Mouse (Mus musculus) midbrain, embryonic 10.5 days (tissue): ENCODE results near the gene H2-DMa. TPM values are rescaled to one million over a fixed set of nuclear protein-coding genes. Genes with fewer than 3 reads are reported as not detected.
A peak's percentile ranks its signal among the peaks of the same experiment; 100 is the strongest.

ENCODE experiments used
- DNase-seq: peaks from one replicate; pipeline ENCODE4 v3.0.0-alpha.2; 2017; ENCODE audit warnings: low spot score
- H3K27ac ChIP-seq: fragments of 300-500 bp; sonication (generic); replicated peaks from 2 replicates; pipeline ENCODE4 v1.5.1; 2016; ENCODE audit warnings: mild to moderate bottlenecking
- H3K27me3 ChIP-seq: fragments of 300-500 bp; sonication (generic); 2 replicates; pipeline ENCODE4 v1.6.1; 2016; ENCODE audit warnings: low read depth, mild to moderate bottlenecking; ENCODE audit not compliant: poor library complexity, severe bottlenecking
- H3K36me3 ChIP-seq: fragments of 300-500 bp; sonication (generic); 2 replicates; pipeline ENCODE4 v1.6.1; 2016; ENCODE audit warnings: mild to moderate bottlenecking, moderate library complexity
- H3K4me1 ChIP-seq: fragments of 300-500 bp; sonication (generic); 2 replicates; pipeline ENCODE4 v1.6.1; 2016
- H3K4me3 ChIP-seq: fragments of 300-500 bp; sonication (generic); 2 replicates; pipeline ENCODE4 v1.5.1; 2016; ENCODE audit warnings: mild to moderate bottlenecking, moderate library complexity
- H3K9me3 ChIP-seq: fragments of 300-500 bp; sonication (generic); replicated peaks from 2 replicates; pipeline ENCODE4 v1.6.1; 2016; ENCODE audit warnings: mild to moderate bottlenecking
- WGBS: fragments of 180-500 bp; shearing (Covaris S2); methylation state at CpG from one replicate; pipeline ENCODE4 v1.1.7; 2016; 5-methylcytosine and 5-hydroxymethylcytosine counted together
- polyA plus RNA-seq: library from polyadenylated mRNA; unstranded; fragments of >200 nt; fragmentation: Nextera tagmentation; extraction: Ambion mirVana; gene quantifications from 2 replicates; pipeline ENCODE4 v1.2.1, GENCODE M21; 2016

The H2-DMa gene
- polyA plus RNA-seq, 1 experiment from 2014 or later = 6.4 TPM

DNA sequence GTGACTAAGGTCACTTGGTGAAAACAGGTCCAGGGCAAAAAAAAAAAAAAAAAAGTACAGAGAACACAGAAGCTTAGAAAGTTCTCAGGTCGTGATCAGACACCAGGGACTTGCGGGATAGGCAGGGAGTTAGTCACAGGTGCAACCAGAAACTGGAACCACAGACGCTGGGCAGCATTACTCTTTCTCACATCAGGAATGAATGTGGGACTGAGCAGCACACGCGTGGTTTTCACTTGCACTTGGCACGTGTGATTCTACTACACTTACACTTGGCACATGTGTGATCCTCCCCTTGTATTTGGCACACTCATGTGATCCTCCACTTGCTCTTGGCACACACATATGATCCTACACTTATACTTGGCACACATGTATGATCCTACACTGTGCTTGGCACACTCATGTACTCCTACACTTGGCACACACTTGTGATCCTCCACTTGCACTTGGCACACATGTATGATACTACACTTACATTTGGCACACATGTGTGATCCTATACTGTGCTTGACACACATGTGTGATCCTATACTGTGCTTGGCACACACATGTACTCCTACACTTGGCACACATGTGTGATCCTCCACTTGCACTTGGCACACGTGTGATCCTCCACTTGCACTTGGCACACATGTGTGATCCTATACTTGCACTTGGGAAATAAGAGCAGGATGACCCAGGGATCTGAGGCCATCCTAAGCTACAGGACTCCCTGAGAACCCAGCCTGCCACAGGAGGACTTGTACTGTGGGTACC, 12.1 kb upstream of the H2-DMa start:
- Histone ChIP-seq H3K27ac (no peak overlapping the region), H3K9me3 (no peaks in the 10 kb centered on the region), H3K4me1 (peaks cover 3% of the 10 kb centered on the region; the same call in 1 of the 2 replicates), H3K27me3 (no peaks in the 10 kb centered on the region), H3K36me3 (peaks cover 46% of the 10 kb centered on the region), H3K4me3 (no peak overlapping the region)
- WGBS = 85% methylated on average over 7 of the region's 7 CpGs
- DNase-seq = no peak

DNA sequence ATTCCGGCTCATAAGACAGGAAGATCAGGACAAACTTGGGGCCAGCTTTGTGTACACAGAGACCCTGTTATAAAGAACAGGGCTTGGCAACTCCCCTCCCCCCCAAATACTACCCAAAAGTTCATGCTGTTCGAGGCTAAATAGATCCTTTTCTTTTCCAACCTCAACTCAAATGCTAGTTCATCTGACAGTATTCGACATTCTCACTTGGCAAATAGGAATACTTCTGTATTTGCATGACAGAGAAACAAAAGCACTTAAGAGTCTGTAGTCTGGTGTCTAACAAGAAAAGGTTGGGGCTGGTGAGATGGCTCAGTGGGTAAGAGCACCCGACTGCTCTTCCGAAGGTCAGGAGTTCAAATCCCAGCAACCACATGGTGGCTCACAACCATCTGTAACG, 10.9 kb upstream of the H2-DMa start:
- Histone ChIP-seq H3K27ac (no peak overlapping the region), H3K4me3 (no peak overlapping the region), H3K9me3 (no peaks in the 10 kb centered on the region), H3K4me1 (peaks cover 3% of the 10 kb centered on the region; the same call in 1 of the 2 replicates), H3K36me3 (peaks cover 57% of the 10 kb centered on the region), H3K27me3 (no peaks in the 10 kb centered on the region)
- no peak for DNase-seq
- 87% methylated on average over 5 of the region's 6 CpGs for WGBS

DNA sequence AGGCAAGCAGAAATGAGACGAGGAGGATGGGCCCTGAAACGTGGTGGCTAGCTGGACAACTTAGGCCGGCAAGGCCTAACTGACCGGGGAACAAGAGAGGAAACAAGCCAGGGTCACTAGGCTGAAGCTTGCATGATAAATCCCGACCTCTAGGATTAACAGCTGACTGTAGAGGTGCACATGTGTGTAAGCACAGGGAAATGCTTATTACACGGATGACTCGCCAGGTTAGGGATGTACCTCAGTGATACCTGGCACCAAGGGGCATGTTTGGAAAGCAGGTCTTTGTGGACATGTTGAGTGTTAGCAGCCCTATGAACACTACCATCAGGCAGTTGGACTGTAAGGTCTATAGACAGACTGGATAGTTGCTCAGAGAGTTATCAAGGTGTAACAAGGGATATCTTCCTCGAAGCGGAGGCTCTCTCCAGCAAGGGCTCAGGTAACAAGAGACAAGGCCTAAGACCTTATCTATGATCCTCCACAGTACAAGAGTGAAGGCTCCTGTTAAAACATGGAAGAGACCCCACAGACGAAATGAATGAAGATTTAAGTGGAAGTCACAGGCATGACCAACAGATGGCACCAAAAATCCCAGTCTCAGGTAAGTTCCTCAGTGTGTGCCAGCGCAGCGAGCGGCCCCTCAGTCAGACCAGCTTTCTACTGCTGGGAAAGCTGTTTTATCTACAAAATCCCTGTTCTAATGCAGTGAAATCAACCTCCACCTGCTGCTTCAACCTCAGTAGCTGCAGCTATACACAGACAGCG, 10.1 kb upstream of the H2-DMa start:
- 84% methylated on average over 14 of the region's 14 CpGs for WGBS
- Histone ChIP-seq H3K4me3 (no peak overlapping the region), H3K27me3 (no peaks in the 10 kb centered on the region), H3K9me3 (no peaks in the 10 kb centered on the region), H3K36me3 (peaks cover 65% of the 10 kb centered on the region), H3K27ac (no peak overlapping the region), H3K4me1 (peaks cover 3% of the 10 kb centered on the region; the same call in 1 of the 2 replicates)
- no peak for DNase-seq

DNA sequence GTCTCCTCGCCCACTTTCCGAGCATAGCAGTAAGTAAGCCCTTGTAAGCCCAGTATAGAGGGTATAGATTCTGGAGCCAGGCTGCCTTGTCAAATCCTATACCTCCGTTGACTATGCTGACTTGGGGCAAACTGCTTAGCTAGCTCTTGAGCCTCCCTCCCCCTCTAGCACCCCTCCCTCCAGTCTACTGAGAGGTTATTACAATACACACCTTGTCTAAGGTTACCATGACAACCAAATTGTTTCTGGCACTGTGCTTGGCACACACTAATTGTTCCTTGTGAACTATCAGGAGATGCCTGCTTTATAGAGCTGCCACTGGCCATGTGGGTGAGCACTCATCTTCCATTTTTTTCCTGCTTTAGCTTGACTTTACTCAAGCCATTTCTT, 9.5 kb upstream of the H2-DMa start:
- H3K4me3 ChIP-seq = no peak overlapping the region
- no peak for DNase-seq
- no peaks in the 10 kb centered on the region for H3K27me3 ChIP-seq
- no peaks in the 10 kb centered on the region for H3K9me3 ChIP-seq
- 80% methylated on average over 3 of the region's 3 CpGs for WGBS
- H3K27ac ChIP-seq = no peak overlapping the region
- H3K36me3 ChIP-seq = peaks cover 71% of the 10 kb centered on the region
- peaks cover 5% of the 10 kb centered on the region for H3K4me1 ChIP-seq

DNA sequence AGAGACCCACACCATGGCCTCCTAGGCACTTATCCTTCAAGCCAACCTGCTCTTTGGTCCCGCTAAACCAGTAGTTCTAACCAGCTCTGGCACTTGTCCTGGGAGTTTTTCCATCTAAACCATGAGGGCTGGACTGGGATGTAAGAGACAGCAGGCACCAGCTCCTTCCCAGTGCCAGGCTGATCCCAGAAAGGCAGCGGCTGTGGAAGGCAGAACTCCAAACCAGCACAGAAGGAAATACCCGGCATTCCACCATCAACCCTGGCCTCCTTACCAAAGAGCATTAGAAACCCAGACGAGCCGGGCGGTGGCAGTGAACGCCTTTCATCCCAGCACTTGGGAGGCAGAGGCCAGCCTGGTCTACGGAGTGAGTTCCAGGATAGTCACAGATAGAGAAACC, 9.0 kb upstream of the H2-DMa start:
- H3K4me3 ChIP-seq = no peak overlapping the region
- 68% methylated on average over 8 of the region's 8 CpGs for WGBS
- DNase-seq = no peak
- peaks cover 10% of the 10 kb centered on the region for H3K4me1 ChIP-seq
- no peak overlapping the region for H3K27ac ChIP-seq
- no peaks in the 10 kb centered on the region for H3K27me3 ChIP-seq
- H3K36me3 ChIP-seq = peaks cover 76% of the 10 kb centered on the region
- no peaks in the 10 kb centered on the region for H3K9me3 ChIP-seq

DNA sequence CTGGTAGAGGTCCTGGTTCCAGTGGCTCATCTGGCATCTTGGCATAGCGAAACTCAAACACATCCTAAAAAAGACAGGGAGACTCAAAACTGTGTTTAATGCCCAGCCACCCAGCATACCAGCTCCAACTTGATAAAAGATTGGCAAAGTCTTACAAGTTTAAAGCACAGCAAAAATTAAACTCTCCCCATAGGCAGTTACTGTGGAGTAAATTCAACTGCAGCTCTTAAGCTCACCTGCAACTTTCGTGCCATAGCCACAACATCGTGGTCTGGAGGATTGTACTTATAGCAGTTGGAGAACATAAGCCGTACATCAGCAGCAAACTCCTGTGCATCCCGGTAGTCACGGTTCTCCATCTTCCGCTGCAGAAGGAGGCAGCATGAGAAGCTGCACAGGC, 5.2 kb upstream of the H2-DMa start:
- DNase-seq = no peak
- H3K27ac ChIP-seq = no peak overlapping the region
- no peaks in the 10 kb centered on the region for H3K27me3 ChIP-seq
- peaks cover 34% of the 10 kb centered on the region for H3K4me1 ChIP-seq
- peaks cover 100% of the 10 kb centered on the region for H3K36me3 ChIP-seq
- H3K9me3 ChIP-seq = no peaks in the 10 kb centered on the region
- 95% methylated on average over 7 of the region's 7 CpGs for WGBS
- H3K4me3 ChIP-seq = peak overlapping the region; percentile 16; the same call in 1 of the 2 replicates

DNA sequence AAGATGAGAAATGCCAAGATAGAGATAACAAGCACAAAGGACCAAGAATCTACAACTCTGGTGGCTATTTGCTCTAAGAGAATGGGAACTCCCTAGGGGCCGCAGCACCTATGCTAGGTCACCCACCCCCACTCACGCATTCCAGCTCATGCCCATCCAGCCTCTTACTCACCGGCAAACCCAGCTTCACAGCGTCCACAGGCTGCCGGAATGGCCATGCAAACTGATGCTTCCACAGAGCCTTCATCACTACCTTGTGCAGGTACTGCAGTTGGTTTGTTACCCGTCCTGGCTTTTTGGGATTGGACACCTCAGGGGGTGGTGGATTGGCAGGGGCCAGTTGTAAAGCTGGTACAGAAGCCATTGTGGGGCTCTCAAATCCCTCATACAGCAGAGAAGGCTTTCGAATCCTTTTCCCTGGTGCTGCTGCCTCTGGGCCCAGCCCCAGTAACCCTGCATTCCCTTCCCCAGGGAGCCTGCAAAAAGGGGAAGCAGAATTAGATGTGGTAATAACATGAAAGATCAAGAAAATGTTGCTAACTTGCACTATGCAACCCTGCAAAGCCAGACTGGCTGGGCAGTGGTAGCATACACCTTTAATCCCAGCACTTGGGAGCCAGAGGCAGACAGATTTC, 2.5 kb upstream of the H2-DMa start:
- H3K4me3 ChIP-seq = peak overlapping the region; percentile 99
- 52% methylated on average over 7 of the region's 7 CpGs for WGBS
- no peak for DNase-seq
- H3K27me3 ChIP-seq = no peaks in the 10 kb centered on the region
- H3K27ac ChIP-seq = no peak overlapping the region
- H3K4me1 ChIP-seq = peaks cover 30% of the 10 kb centered on the region
- peaks cover 75% of the 10 kb centered on the region for H3K36me3 ChIP-seq
- no peaks in the 10 kb centered on the region for H3K9me3 ChIP-seq

DNA sequence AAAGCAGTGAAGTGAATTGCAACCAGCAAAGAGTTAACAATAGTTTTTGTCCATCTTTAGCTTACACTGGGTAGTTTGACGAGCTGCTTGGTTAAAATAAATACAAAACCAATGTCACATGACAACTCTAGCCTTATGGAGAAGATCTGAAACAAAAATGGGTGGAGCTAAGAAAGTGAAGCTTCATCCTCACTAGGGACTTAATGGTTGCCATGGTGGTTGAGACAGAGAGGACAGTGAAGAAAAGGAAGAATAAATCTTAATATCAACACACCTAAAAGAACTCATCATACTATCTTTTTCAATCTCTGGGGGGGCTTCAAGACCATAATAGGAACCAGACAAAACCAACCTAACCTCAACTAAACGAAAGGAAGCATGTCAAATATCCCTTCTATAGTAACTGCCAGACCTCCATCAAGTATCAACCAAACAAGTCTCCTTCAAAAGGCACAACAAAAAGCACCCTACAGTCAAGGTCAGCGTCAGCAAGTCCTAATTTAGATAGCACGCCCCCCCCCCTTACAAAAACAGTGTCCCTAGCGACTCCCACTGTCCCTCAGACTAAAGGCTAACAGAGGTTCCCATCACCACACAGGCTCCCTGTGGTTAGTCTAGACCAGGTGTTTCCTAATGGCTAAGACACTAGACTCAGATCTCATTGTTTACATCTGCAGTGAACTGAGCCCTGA, 1.8 kb upstream of the H2-DMa start:
- peak overlapping the region; percentile 99 for H3K27ac ChIP-seq
- peaks cover 68% of the 10 kb centered on the region for H3K36me3 ChIP-seq
- no peak for DNase-seq
- H3K4me3 ChIP-seq = peak overlapping the region; percentile 99
- H3K27me3 ChIP-seq = no peaks in the 10 kb centered on the region
- peaks cover 33% of the 10 kb centered on the region for H3K4me1 ChIP-seq
- no peaks in the 10 kb centered on the region for H3K9me3 ChIP-seq
- 2% methylated on average over 5 of the region's 5 CpGs for WGBS

DNA sequence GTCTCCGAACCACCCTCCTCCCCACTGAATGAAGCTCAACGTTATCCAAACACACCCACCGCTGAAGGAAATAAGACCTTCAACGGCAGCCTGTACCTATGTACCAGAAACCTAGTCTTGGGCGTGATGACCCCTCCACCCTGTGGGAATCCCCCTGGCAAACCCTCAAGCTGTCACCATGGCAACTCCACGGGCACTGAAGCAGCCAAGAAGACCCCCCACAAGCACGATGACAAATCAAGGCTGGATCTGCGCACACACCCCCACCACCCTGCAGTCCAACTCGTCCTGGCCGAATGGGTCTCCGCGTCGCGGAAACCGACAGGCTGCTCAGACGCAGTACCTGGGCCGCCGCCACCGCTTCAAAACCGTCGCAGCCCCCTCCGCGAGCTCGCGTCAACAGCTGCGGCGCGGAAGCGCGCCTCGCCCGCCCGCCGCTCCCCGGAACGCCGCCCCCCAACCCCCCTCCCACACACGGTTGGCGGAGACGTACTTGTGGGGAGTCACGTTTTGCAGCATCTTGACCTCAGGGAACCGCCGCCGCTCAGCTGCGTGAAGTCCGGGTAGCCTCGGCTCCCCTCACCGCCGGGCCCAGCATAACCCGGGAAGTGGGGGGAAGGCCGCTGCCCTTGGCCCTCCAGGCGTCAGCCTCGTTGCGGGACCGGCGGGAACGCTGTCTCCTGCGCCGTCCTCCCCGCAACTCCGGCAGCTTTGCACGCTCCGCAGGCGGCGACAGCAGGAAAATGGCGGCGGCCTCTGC, 1.0 kb upstream of the H2-DMa start:
- Histone ChIP-seq H3K9me3 (no peaks in the 10 kb centered on the region), H3K27me3 (no peaks in the 10 kb centered on the region), H3K4me3 (peak overlapping the region; percentile 99), H3K4me1 (peaks cover 40% of the 10 kb centered on the region), H3K27ac (peak overlapping the region; percentile 99), H3K36me3 (peaks cover 60% of the 10 kb centered on the region)
- peak; percentile 62 for DNase-seq
- under 1% methylated on average over 67 of the region's 67 CpGs for WGBS

DNA sequence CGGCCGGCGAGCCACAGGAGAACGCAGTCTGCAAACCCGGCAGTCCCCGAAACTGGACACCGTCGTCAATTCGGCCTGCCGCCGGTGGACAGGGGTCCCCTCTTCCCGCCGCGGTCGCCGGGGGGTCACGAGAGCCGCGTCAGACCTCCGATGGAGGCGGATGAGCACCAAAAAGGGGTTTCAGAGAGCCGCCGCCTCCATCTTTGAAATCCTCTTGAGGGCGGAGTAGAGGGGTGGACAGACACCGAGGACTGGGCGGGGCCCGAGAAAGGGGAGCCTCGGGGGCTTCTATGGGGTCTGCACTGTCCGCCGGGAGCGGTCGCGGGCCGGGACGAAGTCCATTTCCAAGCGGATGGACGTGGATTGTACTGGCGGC, 480 bp upstream of the H2-DMa start:
- WGBS = 0% methylated on average over 38 of the region's 38 CpGs
- H3K4me1 ChIP-seq = peaks cover 46% of the 10 kb centered on the region
- H3K27me3 ChIP-seq = no peaks in the 10 kb centered on the region
- H3K27ac ChIP-seq = peak overlapping the region; percentile 99
- no peak for DNase-seq
- peaks cover 55% of the 10 kb centered on the region for H3K36me3 ChIP-seq
- H3K9me3 ChIP-seq = no peaks in the 10 kb centered on the region
- H3K4me3 ChIP-seq = peak overlapping the region; percentile 99

DNA sequence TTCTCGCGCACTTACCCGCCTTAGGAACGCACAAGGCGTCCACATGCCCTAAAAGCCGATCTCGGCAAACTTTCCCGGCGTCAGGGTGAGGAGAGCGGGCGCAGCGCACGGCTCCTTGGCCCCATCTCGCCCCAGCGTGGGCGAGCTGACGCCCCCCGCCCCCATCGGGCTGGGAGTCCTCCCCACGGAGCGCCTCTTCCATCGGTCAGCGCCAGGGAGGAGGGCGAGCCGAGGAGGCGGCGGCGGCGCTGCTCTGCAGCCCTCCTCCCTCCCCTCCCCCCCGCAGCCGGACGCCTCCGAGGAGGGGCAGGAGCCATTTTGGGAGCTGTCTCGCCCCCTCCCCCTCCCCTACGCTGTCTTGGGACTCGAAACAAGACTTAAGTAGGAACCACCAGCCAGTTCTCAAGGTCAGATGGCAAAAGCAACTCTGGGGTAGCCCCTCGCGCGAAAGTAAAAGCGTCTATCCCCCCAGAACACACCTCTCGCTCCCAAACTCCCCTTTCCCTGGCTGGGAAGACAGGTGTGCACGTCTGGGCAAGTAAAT, 911 bp downstream of the H2-DMa start:
- Histone ChIP-seq H3K4me3 (peak overlapping the region; percentile 99), H3K36me3 (peaks cover 41% of the 10 kb centered on the region), H3K4me1 (peaks cover 46% of the 10 kb centered on the region), H3K27ac (peak overlapping the region; percentile 99), H3K9me3 (no peaks in the 10 kb centered on the region), H3K27me3 (no peaks in the 10 kb centered on the region)
- WGBS = 0% methylated on average over 41 of the region's 42 CpGs
- peak; percentile 91 for DNase-seq

DNA sequence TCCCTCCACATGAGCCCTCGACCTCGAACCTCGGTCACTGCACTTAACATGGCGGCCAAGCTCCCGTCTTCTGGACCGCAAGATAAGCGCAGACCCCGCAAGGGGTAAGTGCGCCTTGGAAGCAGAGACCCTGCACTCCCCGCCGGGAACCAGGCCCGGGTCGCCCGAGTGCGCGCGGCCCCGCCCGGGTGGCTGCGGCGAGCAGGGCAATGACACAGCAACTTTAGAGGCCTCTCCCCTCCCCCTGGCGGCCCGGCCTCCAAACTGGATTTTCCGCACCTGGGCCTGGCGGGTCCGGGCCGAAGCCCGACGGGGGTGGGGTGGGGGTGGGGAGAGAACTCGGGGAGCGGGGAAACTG, 1.5 kb downstream of the H2-DMa start:
- Histone ChIP-seq H3K36me3 (peaks cover 37% of the 10 kb centered on the region), H3K9me3 (no peaks in the 10 kb centered on the region), H3K27me3 (no peaks in the 10 kb centered on the region), H3K4me3 (peak overlapping the region; percentile 99), H3K4me1 (peaks cover 41% of the 10 kb centered on the region), H3K27ac (peak overlapping the region; percentile 99)
- WGBS = 0% methylated on average over 29 of the region's 31 CpGs
- DNase-seq = no peak
